Mouse (Mus musculus) stomach, embryonic 15.5 days (tissue): ENCODE measurements at regions not wholly inside any gene's neighbourhood (a gene's known extent, or its start where the extent isn't known, plus 50 kb on each side); places are given as distances from the start of the nearest gene placed in this dataset.

Source experiments
- ATAC-seq: fragments of 200-750 bp; cut with Nextera tagmentation; 2 replicates; pipeline ENCODE4 v1.8.0; 2017; ENCODE audit warnings: low read depth, moderate number of reproducible peaks, moderate TSS enrichment; ENCODE audit not compliant: insufficient read depth, low FRiP score
- H3K27ac ChIP-seq: fragments of 300-500 bp; sonication (generic); 2 replicates; pipeline ENCODE4 v1.5.1; 2015; ENCODE audit warnings: mild to moderate bottlenecking, inconsistent platforms
- H3K27me3 ChIP-seq: fragments of 300-500 bp; sonication (generic); replicated peaks from 2 replicates; pipeline ENCODE4 v1.6.1; 2015; ENCODE audit warnings: inconsistent platforms
- H3K36me3 ChIP-seq: fragments of 300-500 bp; sonication (generic); 2 replicates; pipeline ENCODE4 v1.6.1; 2015; ENCODE audit warnings: inconsistent platforms
- H3K4me1 ChIP-seq: fragments of 300-500 bp; sonication (generic); 2 replicates; pipeline ENCODE4 v1.6.1; 2015; ENCODE audit warnings: inconsistent platforms
- H3K4me2 ChIP-seq: fragments of 300-500 bp; sonication (generic); 2 replicates; pipeline ENCODE4 v1.6.1; 2015; ENCODE audit warnings: mild to moderate bottlenecking, inconsistent platforms
- H3K4me3 ChIP-seq: fragments of 300-500 bp; sonication (generic); replicated peaks from 2 replicates; pipeline ENCODE4 v1.5.1; 2015; ENCODE audit warnings: inconsistent platforms
- H3K9ac ChIP-seq: fragments of 300-500 bp; sonication (generic); 2 replicates; pipeline ENCODE4 v1.6.1; 2015; ENCODE audit warnings: inconsistent platforms
- H3K9me3 ChIP-seq: fragments of 300-500 bp; sonication (generic); 2 replicates; pipeline ENCODE4 v1.6.1; 2016; ENCODE audit warnings: inconsistent platforms
- WGBS: fragments of 180-500 bp; shearing (Covaris S2); methylation state at CpG from one replicate; pipeline ENCODE4 v1.1.7; 2015; 5-methylcytosine and 5-hydroxymethylcytosine counted together

DNA sequence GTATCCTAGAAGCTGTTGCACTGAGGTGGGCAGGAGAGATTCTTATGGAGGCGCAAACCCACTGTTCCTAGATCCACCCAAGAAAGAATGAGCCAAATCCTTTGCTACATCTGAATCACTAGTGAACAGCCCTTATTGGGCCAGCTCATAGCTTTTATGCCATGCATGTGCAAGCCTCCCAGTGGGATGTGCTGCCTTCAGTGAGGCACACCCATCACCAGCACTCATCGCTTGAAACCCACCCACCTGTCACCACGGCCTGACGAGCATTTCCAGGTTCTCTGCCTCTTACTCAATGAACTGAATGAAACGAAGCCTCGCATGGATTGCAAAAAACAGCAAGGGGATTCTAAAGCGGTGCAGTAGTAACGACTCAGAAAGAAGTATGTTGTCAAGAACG lies 98.3 kb upstream of the Zmiz1 start:
- H3K27me3 ChIP-seq: no peaks in the 10 kb centered on the region
- ATAC-seq: no peak
- no peak overlapping the region for H3K4me2 ChIP-seq
- H3K27ac ChIP-seq: no peak overlapping the region
- no peak overlapping the region for H3K4me3 ChIP-seq
- 82% methylated on average over 9 of the region's 9 CpGs for WGBS
- no peaks in the 10 kb centered on the region for H3K36me3 ChIP-seq
- H3K9ac ChIP-seq: no peak overlapping the region
- peaks cover 13% of the 10 kb centered on the region for H3K4me1 ChIP-seq
- no peaks in the 10 kb centered on the region for H3K9me3 ChIP-seq

DNA sequence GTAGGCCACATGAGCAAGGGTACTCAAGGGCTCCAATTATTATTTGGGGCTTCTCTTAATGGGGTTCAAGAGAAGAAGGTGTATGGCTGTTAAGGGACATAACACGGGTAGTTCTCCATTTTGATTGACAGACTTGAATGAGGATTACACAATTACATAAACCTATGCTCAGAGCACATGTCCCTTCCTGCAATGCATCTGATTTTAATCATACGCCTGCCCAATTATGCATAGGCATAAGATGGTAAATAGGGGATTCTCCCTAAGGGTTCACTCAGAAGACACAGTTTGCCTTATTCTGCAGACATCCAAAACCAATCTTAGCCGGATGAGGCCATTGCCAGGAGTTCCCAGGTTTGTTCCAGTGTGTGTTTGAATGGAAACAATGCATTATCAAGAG lies 97.9 kb upstream of the Zmiz1 start:
- WGBS: 89% methylated on average over 3 of the region's 3 CpGs
- H3K9ac ChIP-seq: no peak overlapping the region
- no peaks in the 10 kb centered on the region for H3K36me3 ChIP-seq
- no peak overlapping the region for H3K4me3 ChIP-seq
- ATAC-seq: no peak
- H3K27ac ChIP-seq: no peak overlapping the region
- H3K27me3 ChIP-seq: no peaks in the 10 kb centered on the region
- H3K4me1 ChIP-seq: peaks cover 17% of the 10 kb centered on the region
- H3K9me3 ChIP-seq: no peaks in the 10 kb centered on the region
- no peak overlapping the region for H3K4me2 ChIP-seq

DNA sequence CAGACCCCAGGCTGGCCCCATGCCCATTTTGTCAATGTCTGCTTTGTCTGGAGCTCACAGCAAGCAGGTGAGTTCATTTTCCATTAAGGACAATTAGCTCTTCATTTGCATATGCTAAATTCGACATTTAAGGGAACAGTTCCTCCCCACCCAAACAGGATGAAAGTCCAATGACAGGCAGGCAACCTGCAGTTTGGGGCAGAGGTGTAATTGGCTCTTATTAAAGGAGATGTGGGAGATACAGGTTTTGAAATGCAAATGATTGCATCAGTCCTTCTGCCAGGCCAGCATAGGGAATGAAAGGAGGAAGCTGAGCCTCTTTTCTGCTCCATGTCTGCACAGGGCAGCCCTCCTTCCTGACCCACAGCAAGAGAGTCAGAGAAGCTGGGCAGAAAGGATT lies 96.2 kb upstream of the Zmiz1 start:
- 18% methylated on average over 1 of the region's 1 CpGs for WGBS

DNA sequence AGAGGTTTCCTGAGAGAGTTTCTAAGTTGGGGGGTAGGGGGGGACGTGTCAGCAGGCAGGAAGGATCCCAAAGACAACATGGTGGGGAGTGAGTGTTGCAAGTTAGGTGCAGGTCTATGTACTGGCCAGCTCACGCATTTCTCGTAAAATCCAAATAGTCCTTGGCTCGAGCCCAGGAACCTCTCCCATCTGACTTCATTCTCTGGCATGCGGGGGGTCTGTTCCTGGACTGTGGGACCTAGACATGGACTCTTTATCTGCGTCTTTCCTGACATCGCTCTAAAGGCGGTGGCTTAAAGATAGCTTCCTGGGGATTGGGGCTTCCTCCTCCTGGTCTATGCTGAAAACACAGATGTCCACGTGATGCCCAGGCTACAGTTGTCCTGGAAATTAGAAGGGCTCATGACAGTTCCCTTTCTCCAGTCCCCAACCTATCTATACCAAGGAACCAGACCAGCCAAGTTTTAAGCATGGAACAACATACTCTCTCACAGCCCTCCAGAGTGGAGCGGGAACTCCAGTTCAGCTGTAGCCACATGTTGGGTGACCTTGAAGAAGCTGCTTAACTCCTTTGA lies 93.7 kb upstream of the Zmiz1 start:
- 57% methylated on average over 10 of the region's 10 CpGs for whole genome bisulfite sequencing
- H3K9me3 ChIP-seq: no peaks in the 10 kb centered on the region
- ATAC-seq: no peak

More for the DNA sequence above, 96.2 kb upstream of the Zmiz1 start:
- no peak overlapping the region for H3K4me3 ChIP-seq
- H3K9ac ChIP-seq: no peak overlapping the region
- no peak for ATAC-seq
- no peaks in the 10 kb centered on the region for H3K27me3 ChIP-seq
- H3K27ac ChIP-seq: no peak overlapping the region
- H3K4me2 ChIP-seq: no peak overlapping the region
- no peaks in the 10 kb centered on the region for H3K36me3 ChIP-seq
- no peaks in the 10 kb centered on the region for H3K9me3 ChIP-seq
- H3K4me1 ChIP-seq: peaks cover 18% of the 10 kb centered on the region

DNA sequence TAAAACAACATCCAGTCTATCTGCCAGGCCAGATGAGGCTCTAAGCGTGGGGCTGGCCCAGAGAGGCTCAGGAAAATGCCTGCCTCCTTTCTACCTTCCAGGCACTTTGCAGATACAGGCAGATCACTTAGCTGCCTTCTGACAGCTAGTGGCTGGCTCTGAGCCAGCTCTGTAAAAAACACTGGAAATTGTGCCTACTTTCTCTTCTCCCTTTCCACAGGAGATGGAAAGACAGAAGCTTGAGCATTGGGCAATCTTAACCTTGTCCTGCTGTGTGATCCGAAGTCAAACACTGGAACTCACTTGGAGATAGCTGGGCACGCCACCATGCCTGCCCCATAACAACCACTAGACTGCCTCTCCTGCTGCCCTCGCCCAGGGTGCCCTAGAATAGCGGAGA lies 93.0 kb upstream of the Zmiz1 start:
- no peaks in the 10 kb centered on the region for H3K9me3 ChIP-seq
- no peak for ATAC-seq
- H3K4me3 ChIP-seq: no peak overlapping the region
- 75% methylated on average over 5 of the region's 5 CpGs for WGBS
- no peak overlapping the region for H3K9ac ChIP-seq
- 0 out of 2 replicates have a peak, but pooled peaks cover 8% of the 10 kb centered on the region for H3K4me1 ChIP-seq
- H3K4me2 ChIP-seq: no peak overlapping the region
- no peaks in the 10 kb centered on the region for H3K36me3 ChIP-seq
- H3K27ac ChIP-seq: no peak overlapping the region
- no peaks in the 10 kb centered on the region for H3K27me3 ChIP-seq

More for the DNA sequence above, 93.7 kb upstream of the Zmiz1 start:
- H3K9ac ChIP-seq: no peak overlapping the region
- H3K27ac ChIP-seq: no peak overlapping the region
- H3K27me3 ChIP-seq: no peaks in the 10 kb centered on the region
- H3K4me2 ChIP-seq: no peak overlapping the region
- peaks cover 10% of the 10 kb centered on the region; the same call in 1 of the 2 replicates for H3K4me1 ChIP-seq
- no peaks in the 10 kb centered on the region for H3K36me3 ChIP-seq
- no peak overlapping the region for H3K4me3 ChIP-seq

DNA sequence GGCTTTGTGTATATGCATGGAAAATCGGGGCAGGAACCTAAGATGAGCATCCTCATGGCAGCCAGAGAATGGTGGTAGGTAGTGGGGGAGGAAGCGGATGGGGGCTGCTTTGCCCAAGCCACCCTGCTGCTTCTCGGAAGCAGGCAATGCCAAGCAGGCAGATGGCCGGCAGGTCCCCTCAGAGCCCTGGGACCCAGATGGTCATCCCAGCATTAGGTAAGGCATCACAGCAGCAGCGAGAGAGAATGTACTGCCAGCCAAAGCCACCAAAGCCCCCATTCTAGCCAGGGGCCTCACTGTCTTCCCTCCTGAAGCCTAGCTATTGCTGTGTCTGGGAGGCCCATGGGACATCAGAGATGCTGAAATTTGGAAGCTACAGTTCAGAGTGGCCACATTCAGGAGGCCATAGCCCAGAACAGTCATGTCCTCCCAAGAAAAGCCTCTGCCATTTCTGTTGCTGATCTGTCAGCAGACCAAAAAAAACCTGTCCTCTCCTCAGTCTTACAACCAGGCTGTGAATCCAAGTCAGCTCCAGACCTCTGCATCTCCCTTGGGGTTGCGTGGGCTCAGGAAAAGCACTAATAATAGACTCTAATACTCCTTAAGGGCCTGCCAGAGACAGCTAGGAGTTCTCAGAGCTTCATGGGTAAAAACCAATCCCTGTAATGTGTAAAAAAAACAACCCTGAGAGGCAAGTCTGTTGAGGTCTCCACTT lies 88.5 kb upstream of the Zmiz1 start:
- WGBS: 90% methylated on average over 6 of the region's 6 CpGs
- H3K4me2 ChIP-seq: no peak overlapping the region
- H3K27ac ChIP-seq: no peak overlapping the region
- H3K4me3 ChIP-seq: no peak overlapping the region
- no peaks in the 10 kb centered on the region for H3K36me3 ChIP-seq
- peaks cover 7% of the 10 kb centered on the region; the same call in 1 of the 2 replicates for H3K4me1 ChIP-seq
- no peaks in the 10 kb centered on the region for H3K27me3 ChIP-seq
- no peak for ATAC-seq
- H3K9me3 ChIP-seq: no peaks in the 10 kb centered on the region
- H3K9ac ChIP-seq: no peak overlapping the region

DNA sequence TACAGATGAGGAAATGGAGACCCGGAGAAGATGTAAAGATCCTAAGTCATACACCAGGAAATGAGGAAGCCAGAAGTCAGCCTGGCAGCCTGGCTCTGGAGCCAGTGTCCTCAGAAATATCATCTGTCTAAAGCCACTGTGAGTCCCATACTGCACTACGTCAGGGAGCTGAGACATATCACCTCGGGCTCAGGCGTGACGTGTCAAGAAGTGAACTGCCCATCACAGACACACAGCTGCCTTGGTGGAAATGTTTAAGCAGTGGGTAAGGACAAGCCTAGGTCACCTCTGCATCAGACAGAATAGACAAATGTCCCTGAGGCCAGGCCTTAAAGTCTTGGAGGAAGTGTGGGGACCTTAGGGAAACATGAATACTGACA lies 88.0 kb upstream of the Zmiz1 start:
- WGBS: 70% methylated on average over 5 of the region's 5 CpGs
- H3K27me3 ChIP-seq: no peaks in the 10 kb centered on the region
- H3K9ac ChIP-seq: no peak overlapping the region
- no peak overlapping the region for H3K4me2 ChIP-seq
- no peaks in the 10 kb centered on the region for H3K9me3 ChIP-seq
- peaks cover 5% of the 10 kb centered on the region; the same call in 1 of the 2 replicates for H3K4me1 ChIP-seq
- no peak overlapping the region for H3K4me3 ChIP-seq
- ATAC-seq: no peak
- H3K27ac ChIP-seq: no peak overlapping the region
- no peaks in the 10 kb centered on the region for H3K36me3 ChIP-seq

DNA sequence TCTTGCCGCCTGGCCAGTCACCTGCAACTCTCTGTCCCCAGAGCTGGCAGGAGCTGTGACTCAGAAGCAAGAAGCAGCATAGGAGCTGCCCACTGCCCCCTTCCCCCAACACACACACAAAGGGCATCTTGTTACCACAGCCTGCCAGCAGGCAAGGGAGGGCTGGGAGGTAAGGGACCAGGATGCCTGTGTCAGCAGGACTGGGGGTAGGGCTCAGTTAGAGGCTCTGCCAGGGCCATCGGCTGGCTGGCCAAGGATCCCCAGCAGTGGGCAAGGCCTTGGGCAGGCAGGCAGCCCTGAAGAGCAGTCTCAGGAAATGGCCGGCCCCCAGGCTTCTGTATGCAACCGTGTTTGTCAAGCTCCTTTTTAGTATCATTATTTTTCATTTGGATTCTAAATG lies 87.3 kb upstream of the Zmiz1 start:
- H3K9me3 ChIP-seq: no peaks in the 10 kb centered on the region
- no peak overlapping the region for H3K4me3 ChIP-seq
- H3K27me3 ChIP-seq: no peaks in the 10 kb centered on the region
- H3K27ac ChIP-seq: peak overlapping the region; percentile 5
- H3K4me1 ChIP-seq: peaks cover 3% of the 10 kb centered on the region; the same call in 1 of the 2 replicates
- WGBS: 52% methylated on average over 4 of the region's 4 CpGs
- no peak overlapping the region for H3K4me2 ChIP-seq
- H3K36me3 ChIP-seq: no peaks in the 10 kb centered on the region
- no peak overlapping the region for H3K9ac ChIP-seq
- peak; percentile 62; the same call in 1 of the 2 replicates for ATAC-seq

DNA sequence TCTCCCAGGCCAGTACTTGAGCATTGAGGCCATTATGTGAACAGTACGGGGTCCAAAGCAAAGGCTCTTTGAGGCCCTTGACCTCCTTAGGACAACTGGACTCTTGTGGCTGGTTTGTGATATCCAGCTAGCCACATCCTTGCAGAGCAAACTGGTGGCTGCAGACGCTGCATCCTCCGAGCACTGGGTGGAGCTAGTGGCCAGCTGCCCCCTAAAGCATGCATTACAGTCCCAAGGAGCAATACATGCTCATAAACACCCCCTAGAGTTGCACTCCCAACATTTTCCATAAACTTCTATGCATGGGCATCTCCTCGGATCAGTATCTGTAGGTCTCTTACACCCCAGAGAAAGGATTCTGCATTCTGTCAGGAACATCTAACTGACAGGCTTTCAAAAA lies 86.4 kb upstream of the Zmiz1 start:
- H3K27me3 ChIP-seq: no peaks in the 10 kb centered on the region
- no peak overlapping the region for H3K4me2 ChIP-seq
- H3K27ac ChIP-seq: no peak overlapping the region
- no peaks in the 10 kb centered on the region for H3K36me3 ChIP-seq
- ATAC-seq: no peak
- H3K4me1 ChIP-seq: peaks cover 12% of the 10 kb centered on the region
- 54% methylated on average over 4 of the region's 4 CpGs for WGBS
- H3K9me3 ChIP-seq: no peaks in the 10 kb centered on the region
- no peak overlapping the region for H3K4me3 ChIP-seq
- no peak overlapping the region for H3K9ac ChIP-seq

DNA sequence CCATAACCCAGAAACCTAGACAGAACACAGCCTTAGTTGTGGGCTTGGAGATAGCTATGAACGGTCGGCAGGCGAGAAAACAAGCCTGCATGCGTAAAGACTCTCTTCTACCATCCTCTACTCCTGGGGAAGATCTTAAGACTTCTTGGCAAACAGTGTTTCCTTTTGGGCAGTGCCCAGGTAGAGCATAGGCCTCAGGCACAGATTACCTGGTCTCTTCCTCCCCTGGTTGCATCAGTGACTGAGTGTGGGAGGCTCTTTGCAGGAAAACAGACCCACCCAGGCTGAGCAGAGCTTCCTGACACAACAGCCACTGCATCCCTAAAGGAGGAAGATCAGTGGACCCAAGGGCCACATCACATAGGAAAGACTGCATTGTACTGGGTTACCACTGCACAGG lies 85.8 kb upstream of the Zmiz1 start:
- Histone ChIP-seq H3K27me3 (no peaks in the 10 kb centered on the region), H3K4me1 (peaks cover 15% of the 10 kb centered on the region), H3K9ac (no peak overlapping the region), H3K4me2 (no peak overlapping the region), H3K4me3 (no peak overlapping the region), H3K9me3 (no peaks in the 10 kb centered on the region), H3K27ac (no peak overlapping the region), H3K36me3 (no peaks in the 10 kb centered on the region)
- 93% methylated on average over 4 of the region's 4 CpGs for WGBS
- no peak for ATAC-seq

DNA sequence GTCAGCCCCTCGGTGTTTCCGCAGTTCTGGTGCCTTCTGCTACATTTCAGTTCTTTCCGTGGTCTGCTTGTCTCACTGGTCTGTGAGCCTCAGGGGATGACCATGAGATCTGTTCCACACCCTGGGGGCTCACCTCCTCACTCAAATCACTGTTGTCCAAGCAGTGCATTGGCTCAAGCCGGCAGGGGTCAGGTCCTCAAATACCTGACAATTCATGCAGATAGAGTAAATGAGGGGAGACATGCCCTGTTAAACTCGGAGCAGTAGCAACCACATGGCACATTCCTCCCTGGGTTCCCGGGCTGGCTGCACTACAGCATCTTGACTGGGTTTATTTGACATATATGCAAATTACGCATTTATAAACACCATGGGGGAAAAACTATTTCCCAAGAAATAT lies 84.0 kb upstream of the Zmiz1 start:
- Histone ChIP-seq H3K9ac (no peak overlapping the region), H3K4me2 (no peak overlapping the region), H3K4me3 (no peak overlapping the region), H3K27me3 (no peaks in the 10 kb centered on the region), H3K4me1 (peaks cover 26% of the 10 kb centered on the region), H3K36me3 (no peaks in the 10 kb centered on the region), H3K27ac (no peak overlapping the region), H3K9me3 (no peaks in the 10 kb centered on the region)
- no peak for ATAC-seq
- WGBS: 78% methylated on average over 7 of the region's 7 CpGs

DNA sequence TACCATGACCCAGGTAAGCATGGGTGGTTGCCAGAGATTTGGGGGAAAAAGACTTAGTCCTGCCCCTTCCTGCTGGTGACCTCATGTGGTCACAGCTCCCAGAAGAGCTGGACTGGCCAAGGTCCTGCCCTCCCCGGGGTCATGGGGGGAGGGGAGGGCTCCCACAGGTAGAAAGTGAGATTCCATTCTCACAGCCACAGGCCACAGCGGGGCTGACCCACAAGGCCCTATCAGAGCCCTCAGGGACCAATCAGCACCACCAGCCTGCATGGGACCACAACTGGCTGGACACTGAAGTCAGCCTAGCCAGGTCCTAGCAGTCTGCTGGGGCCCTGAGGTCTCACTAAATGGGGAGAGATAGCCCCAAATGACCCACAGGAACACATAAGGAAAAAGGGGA lies 81.9 kb upstream of the Zmiz1 start:
- no peak for ATAC-seq
- Histone ChIP-seq H3K27ac (peak overlapping the region; percentile 99), H3K36me3 (no peaks in the 10 kb centered on the region), H3K4me2 (peak overlapping the region; percentile 68), H3K9me3 (no peaks in the 10 kb centered on the region), H3K9ac (no peak overlapping the region), H3K4me3 (peak overlapping the region; percentile 46; the same call in 1 of the 2 replicates), H3K4me1 (peaks cover 24% of the 10 kb centered on the region), H3K27me3 (no peaks in the 10 kb centered on the region)
- WGBS: 52% methylated on average over 2 of the region's 2 CpGs
